Comparison of ENCODE assay signal across 21 mouse cellular contexts in the genomic region with DNA sequence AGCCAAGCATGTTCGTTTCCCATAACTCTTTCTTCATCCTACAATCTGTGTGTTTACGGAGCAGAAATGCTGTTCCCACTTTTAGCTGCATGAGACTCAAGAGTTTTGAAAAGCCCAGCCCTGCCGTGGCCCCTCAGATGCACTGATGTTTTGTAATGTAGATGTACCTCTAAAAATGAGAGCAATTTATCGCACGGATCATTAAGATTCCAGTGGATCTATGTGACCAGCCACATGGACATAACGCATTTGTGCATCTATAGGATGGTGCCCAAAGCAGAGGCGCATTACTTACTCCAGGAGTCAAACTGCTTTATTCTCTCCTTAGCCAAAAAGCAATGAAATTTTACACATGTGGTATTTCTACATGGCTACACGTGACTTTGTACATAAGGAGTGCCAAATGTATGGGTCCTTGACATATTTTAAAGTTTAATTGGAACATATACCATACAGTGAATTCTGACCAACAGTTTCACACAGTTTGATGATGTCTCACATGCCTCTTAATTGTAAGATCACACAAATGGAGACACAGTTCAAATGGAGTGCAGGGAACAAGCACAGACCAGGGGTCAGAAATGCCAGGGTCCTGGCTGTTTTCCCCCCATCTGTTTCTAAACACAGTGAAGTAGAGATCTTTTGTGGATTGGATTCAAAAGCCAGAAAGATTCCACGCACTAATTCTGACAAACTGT. TPM values are rescaled to one million over a fixed set of nuclear protein-coding genes. Genes with fewer than 3 reads are reported as not detected.
DNase-seq lines count a peak whose midpoint lies in the region; ATAC-seq lines count a peak whose summit lies in the region.
"Had no signal": no experiment of that assay in that cellular context is flagged by ENCODE, and none has a peak within 500 bp of the region (broad histone marks: within the 10 kb centered on the region; RNA-seq: fewer than 3 reads in every experiment).

No protein-coding gene starts in this region.

- 46% methylated on average over 9 of the region's 9 CpGs for WGBS in hindbrain, embryonic 10.5 days
- 25% methylated on average over 9 of the region's 9 CpGs for WGBS in hindbrain, embryonic 16.5 days
- 42% methylated on average over 9 of the region's 9 CpGs for WGBS in neural tube, embryonic 11.5 days
- 18% methylated on average over 9 of the region's 9 CpGs for WGBS in forebrain, embryonic 12.5 days

- peaks cover 36% of the 10 kb centered on the region for H3K36me3 ChIP-seq in hindbrain, embryonic 10.5 days
- H3K36me3 ChIP-seq in hindbrain, embryonic 16.5 days (ENCODE audit: control insufficient read depth, insufficient read depth, low read length) = no peaks in the 10 kb centered on the region
- H3K36me3 ChIP-seq in neural tube, embryonic 11.5 days (ENCODE audit: control insufficient read depth, insufficient read depth, low read length) = no peaks in the 10 kb centered on the region; the same call in 1 of the 2 replicates
- peaks cover 11% of the 10 kb centered on the region for H3K36me3 ChIP-seq in forebrain, embryonic 12.5 days (replicated peaks)
- H3K36me3 ChIP-seq: embryonic facial prominence, embryonic 15.5 days; hindbrain, embryonic 15.5 days; lung, embryonic 15.5 days had no signal

- no peak for ATAC-seq in hindbrain, embryonic 16.5 days
- ATAC-seq in neural tube, embryonic 11.5 days (ENCODE audit: insufficient read depth, low FRiP score, low TSS enrichment) = peak; percentile 75
- peak; percentile 80 for ATAC-seq in forebrain, embryonic 12.5 days (ENCODE audit: low FRiP score)
- ATAC-seq: intestine, embryonic 16.5 days had no signal

- H3K27me3 ChIP-seq in hindbrain, embryonic 10.5 days (ENCODE audit: insufficient read depth, poor library complexity, severe bottlenecking) = no peaks in the 10 kb centered on the region
- H3K27me3 ChIP-seq in hindbrain, embryonic 16.5 days (replicated peaks; ENCODE audit: control insufficient read depth, insufficient read depth, low read length) = no peaks in the 10 kb centered on the region
- H3K27me3 ChIP-seq in neural tube, embryonic 11.5 days (ENCODE audit: control insufficient read depth, insufficient read depth, low read length) = no peaks in the 10 kb centered on the region
- H3K27me3 ChIP-seq in forebrain, embryonic 12.5 days = no peaks in the 10 kb centered on the region
- H3K27me3 ChIP-seq: CH12.LX; embryonic facial prominence, embryonic 15.5 days; hindbrain, embryonic 15.5 days; lung, embryonic 15.5 days had no signal

- peak overlapping the region; percentile 64 for H3K27ac ChIP-seq in hindbrain, embryonic 10.5 days
- no peak overlapping the region for H3K27ac ChIP-seq in hindbrain, embryonic 16.5 days (ENCODE audit: low read depth, low read length)
- peak overlapping the region; percentile 61; the same call in 1 of the 2 replicates for H3K27ac ChIP-seq in neural tube, embryonic 11.5 days (ENCODE audit: low read depth, low read length)
- H3K27ac ChIP-seq in forebrain, embryonic 12.5 days = peak overlapping the region; percentile 74
- H3K27ac ChIP-seq: embryonic facial prominence, embryonic 15.5 days; hindbrain, embryonic 15.5 days; liver, embryonic 14.5 days; lung, embryonic 15.5 days had no signal

- H3K9me3 ChIP-seq in hindbrain, embryonic 10.5 days = no peaks in the 10 kb centered on the region
- no peaks in the 10 kb centered on the region for H3K9me3 ChIP-seq in hindbrain, embryonic 16.5 days (ENCODE audit: control insufficient read depth, low read length)
- no peaks in the 10 kb centered on the region for H3K9me3 ChIP-seq in neural tube, embryonic 11.5 days (ENCODE audit: control insufficient read depth, low read length)
- no peaks in the 10 kb centered on the region for H3K9me3 ChIP-seq in forebrain, embryonic 12.5 days
- H3K9me3 ChIP-seq: embryonic facial prominence, embryonic 15.5 days; hindbrain, embryonic 15.5 days; lung, embryonic 15.5 days had no signal

- no peak overlapping the region for H3K4me2 ChIP-seq in hindbrain, embryonic 16.5 days (ENCODE audit: low read length)
- no peak overlapping the region; the same call in 1 of the 2 replicates for H3K4me2 ChIP-seq in neural tube, embryonic 11.5 days (ENCODE audit: low read depth)
- H3K4me2 ChIP-seq in forebrain, embryonic 12.5 days = peak overlapping the region; percentile 19; the same call in 1 of the 2 replicates
- H3K4me2 ChIP-seq: embryonic facial prominence, embryonic 15.5 days; hindbrain, embryonic 15.5 days; lung, embryonic 15.5 days had no signal

- no peak overlapping the region for H3K4me3 ChIP-seq in hindbrain, embryonic 10.5 days
- H3K4me3 ChIP-seq in hindbrain, embryonic 16.5 days (ENCODE audit: low read length) = no peak overlapping the region
- no peak overlapping the region for H3K4me3 ChIP-seq in neural tube, embryonic 11.5 days (ENCODE audit: low read depth, low read length)
- H3K4me3 ChIP-seq in forebrain, embryonic 12.5 days (replicated peaks) = no peak overlapping the region
- H3K4me3 ChIP-seq: embryonic facial prominence, embryonic 15.5 days; hindbrain, embryonic 15.5 days; lung, embryonic 15.5 days had no signal

- H3K9ac ChIP-seq in hindbrain, embryonic 16.5 days (ENCODE audit: low read depth, low read length) = no peak overlapping the region
- H3K9ac ChIP-seq in neural tube, embryonic 11.5 days (ENCODE audit: low read length) = no peak overlapping the region
- H3K9ac ChIP-seq in forebrain, embryonic 12.5 days = no peak overlapping the region
- H3K9ac ChIP-seq: embryonic facial prominence, embryonic 15.5 days; hindbrain, embryonic 15.5 days; liver, embryonic 14.5 days; lung, embryonic 15.5 days had no signal

- peaks cover 35% of the 10 kb centered on the region for H3K4me1 ChIP-seq in hindbrain, embryonic 10.5 days (replicated peaks)
- no peaks in the 10 kb centered on the region for H3K4me1 ChIP-seq in hindbrain, embryonic 16.5 days (ENCODE audit: control insufficient read depth, insufficient read depth, low read depth, low read length)
- H3K4me1 ChIP-seq in neural tube, embryonic 11.5 days (ENCODE audit: control insufficient read depth, insufficient read depth, low read length) = peaks cover 13% of the 10 kb centered on the region
- H3K4me1 ChIP-seq in forebrain, embryonic 12.5 days = peaks cover 30% of the 10 kb centered on the region
- H3K4me1 ChIP-seq: embryonic facial prominence, embryonic 15.5 days; hindbrain, embryonic 15.5 days; lung, embryonic 15.5 days had no signal

- no peak for DNase-seq in hindbrain, embryonic 10.5 days (ENCODE audit: low spot score)
- DNase-seq in neural tube, embryonic 11.5 days (ENCODE audit: low spot score) = peak; percentile 50
- no peak for DNase-seq in neural tube, embryonic 10.5 days (ENCODE audit: extremely low spot score, low spot score)
- DNase-seq in retina, postnatal 1 day = peak; percentile 38
- DNase-seq in urinary bladder, postnatal 14 days (ENCODE audit: low spot score) = no peak
- no peak for DNase-seq in adrenal gland, adult 18-20 months (ENCODE audit: low spot score in 2 of 2)
- DNase-seq: adrenal gland, postnatal 25 days; cerebellum, adult 11-12 months; cerebellum, postnatal 25 days; gastrocnemius, postnatal 36 days; kidney, postnatal 10 days; layer of hippocampus, postnatal 36 days; right cerebral cortex, postnatal 25 days had no signal

RNA-seq across cellular contexts. Expression of a gene that starts 35.9 kb away (rescaled TPM):
- 45.3 and 45.6 TPM in 2 replicates for polyA plus RNA-seq in hindbrain, embryonic 10.5 days (2016; fragmentation: Nextera tagmentation; extraction: Ambion mirVana)
- 5.6 and 8.7 TPM in 2 replicates for polyA plus RNA-seq in hindbrain, embryonic 16.5 days (2015; fragmentation: Nextera tagmentation; extraction: Ambion mirVana)
- polyA plus RNA-seq in neural tube, embryonic 11.5 days (2014; fragmentation: Nextera tagmentation; extraction: Ambion mirVana) = 35.1 and 38.8 TPM in 2 replicates
- 44.5 and 44.7 TPM in 2 replicates for polyA plus RNA-seq in forebrain, embryonic 12.5 days (2016; fragmentation: Nextera tagmentation; extraction: Ambion mirVana)
- 1 to 10 TPM; 1.5 to 1.9 TPM for total RNA-seq in adrenal gland, adult 18-20 months (2021)
- total RNA-seq: gastrocnemius, postnatal 36 days had no signal

Comparison
In these comparisons a context has a peak if more than half of its experiments do, and no peak if none do; other contexts are left out.
1. DNase-seq: peak in neural tube, embryonic 11.5 days (single experiment) and retina, postnatal 1 day (single experiment); none in hindbrain, embryonic 10.5 days (single experiment), neural tube, embryonic 10.5 days (single experiment), urinary bladder, postnatal 14 days (single experiment) and adrenal gland, adult 18-20 months (0 of 2).